Mouse (Mus musculus): ENCODE measurements around the gene Slfn5. TPM values are rescaled to one million over a fixed set of nuclear protein-coding genes. Genes with fewer than 3 reads are reported as not detected.
"Not testable (repeated sequence)": the region's sequence is repeated elsewhere in the genome, so short reads cannot be mapped to it uniquely, and the experiment has no call there.

Gene Slfn5
- polyA plus RNA-seq, 1 experiment: 0.01 TPM

DNA sequence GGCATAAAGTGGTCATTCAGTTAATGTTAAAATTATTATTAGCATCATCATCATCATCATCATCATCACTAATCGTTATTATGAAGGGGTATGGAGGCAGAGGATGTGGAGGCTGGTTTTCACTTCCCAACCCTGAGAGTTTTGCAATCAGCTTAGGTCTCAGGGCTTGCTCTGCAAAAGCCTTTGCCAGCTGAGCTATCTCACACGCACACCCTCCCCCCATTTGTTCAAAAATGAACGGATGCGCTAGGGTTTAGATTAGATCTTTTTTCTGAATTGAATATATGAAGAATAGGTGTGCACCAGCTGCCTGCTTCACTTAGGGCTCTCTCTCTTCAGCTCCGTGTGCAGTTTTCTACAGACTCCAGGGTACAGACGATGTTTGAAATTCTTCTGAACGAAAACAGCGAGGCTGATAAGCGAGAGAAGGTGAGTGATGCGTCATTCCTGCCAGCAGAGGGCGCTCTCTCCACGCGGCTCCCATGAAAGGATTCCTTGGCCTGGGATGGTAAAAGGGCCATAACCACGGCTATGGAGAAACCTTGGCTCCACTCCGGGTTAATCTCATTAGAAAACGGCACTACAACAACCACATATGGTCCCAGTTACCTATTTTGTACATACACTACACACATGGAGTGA, 36.3 kb upstream of the Slfn5 start:
- TF ChIP-seq GATA1 (IDR thresholded peaks at IDR 0.05; ENCODE audit: low read length): no peak
- TF ChIP-seq TAL1 (IDR thresholded peaks at IDR 0.05; ENCODE audit: low read length): no peak
- Histone ChIP-seq H3K4me1 (ENCODE audit: control insufficient read depth) (peaks cover 7% of the 10 kb centered on the region), H3K9me3 (ENCODE audit: control insufficient read depth, low read length) (no peaks in the 10 kb centered on the region), H3K4me3 (replicated peaks) (no peak overlapping the region), H3K36me3 (ENCODE audit: control insufficient read depth) (no peaks in the 10 kb centered on the region), H3K27me3 (ENCODE audit: control insufficient read depth) (peaks cover 45% of the 10 kb centered on the region)

DNA sequence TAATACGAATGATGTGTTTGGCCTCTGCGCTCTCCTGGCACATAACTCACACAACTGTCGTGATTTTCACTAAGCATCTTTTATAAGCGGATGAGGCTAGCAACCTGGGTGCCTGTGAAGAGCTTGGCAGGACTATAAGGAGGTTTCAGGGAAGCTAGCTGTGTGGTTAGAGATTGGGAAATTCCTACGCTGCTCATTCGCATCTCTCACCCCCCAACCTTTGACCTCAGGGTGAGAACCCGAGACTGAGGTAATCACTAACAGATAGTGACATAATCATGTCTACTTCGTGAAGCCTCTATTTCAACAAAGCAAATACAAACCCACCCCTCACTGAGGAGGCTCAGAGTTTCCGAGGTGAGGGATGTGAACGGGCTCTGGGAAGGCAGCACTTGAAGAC, 30.4 kb upstream of the Slfn5 start:
- TF ChIP-seq TAL1 (IDR thresholded peaks at IDR 0.05; ENCODE audit: low read length): no peak
- no peak for TF ChIP-seq GATA1 (IDR thresholded peaks at IDR 0.05; ENCODE audit: low read length)
- peaks cover 28% of the 10 kb centered on the region for H3K27me3 ChIP-seq (ENCODE audit: control insufficient read depth)

GRCm38 (mm10) chr11:82921691-82922090, 29.5 kb upstream of the Slfn5 start:
- peaks cover 2% of the 10 kb centered on the region; the same call in 1 of the 2 replicates for H3K4me1 ChIP-seq (ENCODE audit: control insufficient read depth)
- no peak overlapping the region for H3K4me3 ChIP-seq (replicated peaks)
- no peaks in the 10 kb centered on the region for H3K9me3 ChIP-seq (ENCODE audit: control insufficient read depth, low read length)
- H3K27me3 ChIP-seq (ENCODE audit: control insufficient read depth): peaks cover 35% of the 10 kb centered on the region
- TF ChIP-seq GATA1 (IDR thresholded peaks at IDR 0.05; ENCODE audit: low read length) (no peak), TAL1 (IDR thresholded peaks at IDR 0.05; ENCODE audit: low read length) (no peak)
- H3K36me3 ChIP-seq (ENCODE audit: control insufficient read depth): no peaks in the 10 kb centered on the region

More for the DNA sequence above, 30.4 kb upstream of the Slfn5 start:
- Histone ChIP-seq H3K4me1 (ENCODE audit: control insufficient read depth) (no peaks in the 10 kb centered on the region), H3K4me3 (replicated peaks) (no peak overlapping the region), H3K36me3 (ENCODE audit: control insufficient read depth) (no peaks in the 10 kb centered on the region), H3K9me3 (ENCODE audit: control insufficient read depth, low read length) (no peaks in the 10 kb centered on the region)

DNA sequence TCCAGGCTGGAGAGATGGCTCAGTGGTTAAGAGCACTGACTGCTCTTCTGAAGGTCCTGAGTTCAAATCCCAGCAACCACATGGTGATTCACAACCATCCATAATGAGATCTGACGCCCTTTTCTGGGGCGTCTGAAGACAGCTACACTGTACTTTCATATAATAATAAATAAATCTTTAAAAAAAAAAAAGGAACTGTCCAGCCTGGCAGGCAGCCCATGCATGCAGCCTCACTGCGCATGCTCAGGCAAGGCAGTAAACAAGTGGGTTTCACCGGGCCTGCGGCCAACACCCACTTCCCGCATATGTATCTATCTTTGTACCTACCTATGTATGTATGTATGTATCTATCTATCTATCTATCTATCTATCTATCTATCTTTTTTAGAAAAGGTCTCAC, 27.2 kb upstream of the Slfn5 start:
- peaks cover 36% of the 10 kb centered on the region for H3K27me3 ChIP-seq (ENCODE audit: control insufficient read depth)
- H3K4me1 ChIP-seq (ENCODE audit: control insufficient read depth); H3K9me3 ChIP-seq (ENCODE audit: control insufficient read depth, low read length); H3K4me3 ChIP-seq (replicated peaks); H3K36me3 ChIP-seq (ENCODE audit: control insufficient read depth): not testable (repeated sequence)

GRCm38 (mm10) chr11:82928897-82929632, 22.1 kb upstream of the Slfn5 start:
- H3K9me3 ChIP-seq (ENCODE audit: control insufficient read depth, low read length): no peaks in the 10 kb centered on the region
- H3K27me3 ChIP-seq (ENCODE audit: control insufficient read depth): peaks cover 76% of the 10 kb centered on the region
- H3K36me3 ChIP-seq (ENCODE audit: control insufficient read depth): no peaks in the 10 kb centered on the region
- no peak overlapping the region for H3K4me3 ChIP-seq (replicated peaks)
- TF ChIP-seq GATA1 (IDR thresholded peaks at IDR 0.05; ENCODE audit: low read length) (no peak), TAL1 (IDR thresholded peaks at IDR 0.05; ENCODE audit: low read length) (no peak)
- peaks cover 2% of the 10 kb centered on the region; the same call in 1 of the 2 replicates for H3K4me1 ChIP-seq (ENCODE audit: control insufficient read depth)

DNA sequence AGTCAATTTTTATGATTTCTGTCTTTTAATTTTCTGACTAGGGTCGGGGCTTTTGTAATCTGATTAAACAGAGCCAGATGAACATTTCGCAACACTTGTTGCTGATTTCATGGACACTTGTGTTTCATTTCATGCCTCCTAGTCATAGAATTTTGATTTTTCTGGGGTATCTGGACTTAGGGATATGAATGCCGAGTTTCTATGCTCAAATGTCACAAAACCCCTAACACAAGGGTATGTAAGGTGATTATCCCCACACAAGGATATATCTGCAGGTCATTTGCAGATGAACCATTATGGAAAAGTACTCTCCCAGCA, 21.6 kb upstream of the Slfn5 start:
- no peak for TF ChIP-seq TAL1 (IDR thresholded peaks at IDR 0.05; ENCODE audit: low read length)
- no peak for TF ChIP-seq GATA1 (IDR thresholded peaks at IDR 0.05; ENCODE audit: low read length)
- H3K9me3 ChIP-seq (ENCODE audit: control insufficient read depth, low read length): no peaks in the 10 kb centered on the region
- H3K36me3 ChIP-seq (ENCODE audit: control insufficient read depth): no peaks in the 10 kb centered on the region
- H3K4me1 ChIP-seq (ENCODE audit: control insufficient read depth): peaks cover 2% of the 10 kb centered on the region; the same call in 1 of the 2 replicates
- no peak overlapping the region for H3K4me3 ChIP-seq (replicated peaks)
- peaks cover 82% of the 10 kb centered on the region for H3K27me3 ChIP-seq (ENCODE audit: control insufficient read depth)

- H3K4me1 ChIP-seq (ENCODE audit: control insufficient read depth); H3K4me3 ChIP-seq (replicated peaks); H3K36me3 ChIP-seq (ENCODE audit: control insufficient read depth); H3K9me3 ChIP-seq (ENCODE audit: control insufficient read depth, low read length): not testable (repeated sequence)
- H3K27me3 ChIP-seq (ENCODE audit: control insufficient read depth): peaks cover 85% of the 10 kb centered on the region
These were observed 20.7 kb upstream of the Slfn5 start for GRCm38 (mm10) chr11:82930391-82930955.

DNA sequence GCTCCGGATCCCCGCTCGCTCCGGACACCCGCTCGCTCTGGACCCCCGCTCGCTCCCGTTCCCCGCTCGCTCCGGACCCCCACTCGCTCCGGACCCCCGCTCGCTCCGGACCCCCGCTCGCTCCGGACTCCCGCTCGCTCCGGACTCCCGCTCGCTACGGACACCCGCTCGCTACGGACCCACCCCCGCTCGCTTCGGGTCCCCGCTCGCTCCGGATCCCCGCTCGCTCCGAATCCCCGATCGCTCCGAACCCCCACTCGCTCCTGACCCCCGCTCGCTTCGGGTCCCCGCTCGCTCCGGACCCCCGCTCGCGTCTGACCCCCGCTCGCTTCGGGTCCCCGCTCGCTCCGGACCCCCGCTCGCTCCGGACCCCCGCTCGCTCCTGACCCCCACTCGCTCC, 20.0 kb upstream of the Slfn5 start:
- H3K4me1 ChIP-seq (ENCODE audit: control insufficient read depth); H3K9me3 ChIP-seq (ENCODE audit: control insufficient read depth, low read length); H3K36me3 ChIP-seq (ENCODE audit: control insufficient read depth); H3K4me3 ChIP-seq (replicated peaks): not testable (repeated sequence)
- H3K27me3 ChIP-seq (ENCODE audit: control insufficient read depth): peaks cover 84% of the 10 kb centered on the region

GRCm38 (mm10) chr11:82931671-82932450, 19.3 kb upstream of the Slfn5 start:
- not testable (repeated sequence) for H3K36me3 ChIP-seq (ENCODE audit: control insufficient read depth); H3K4me1 ChIP-seq (ENCODE audit: control insufficient read depth); H3K9me3 ChIP-seq (ENCODE audit: control insufficient read depth, low read length); H3K4me3 ChIP-seq (replicated peaks)
- H3K27me3 ChIP-seq (ENCODE audit: control insufficient read depth): peaks cover 88% of the 10 kb centered on the region
